Mouse (Mus musculus) lung, postnatal 0 days (tissue): ENCODE measurements at regions not wholly inside any gene's neighbourhood (a gene's known extent, or its start where the extent isn't known, plus 50 kb on each side); places are given as distances from the start of the nearest gene placed in this dataset.
A peak's percentile ranks its signal among the peaks of the same experiment; 100 is the strongest.

ENCODE experiments used
- ATAC-seq: fragments of 200-750 bp; cut with Nextera tagmentation; 2 replicates; pipeline ENCODE4 v1.8.0; 2017; ENCODE audit warnings: moderate library complexity
- DNase-seq: peaks from one replicate; pipeline ENCODE4 v3.0.0-alpha.2; 2016; ENCODE audit warnings: low spot score
- H3K27ac ChIP-seq: fragments of 300-500 bp; sonication (generic); 2 replicates; pipeline ENCODE4 v1.5.1; 2014; ENCODE audit warnings: antibody characterized with exemption, mild to moderate bottlenecking, low read length, mixed read lengths
- H3K27me3 ChIP-seq: fragments of 300-500 bp; sonication (generic); replicated peaks from 2 replicates; pipeline ENCODE4 v1.6.1; 2014; ENCODE audit warnings: low read length, mixed read lengths; ENCODE audit not compliant: insufficient read depth
- H3K36me3 ChIP-seq: fragments of 300-500 bp; sonication (generic); 2 replicates; pipeline ENCODE4 v1.6.1; 2014; ENCODE audit warnings: low read length, mixed read lengths; ENCODE audit not compliant: insufficient read depth
- H3K4me1 ChIP-seq: fragments of 300-500 bp; sonication (generic); 2 replicates; pipeline ENCODE4 v1.6.1; 2014; ENCODE audit warnings: antibody characterized with exemption, low read depth, low read length, mixed read lengths; ENCODE audit not compliant: insufficient read depth
- H3K4me2 ChIP-seq: fragments of 300-500 bp; sonication (generic); replicated peaks from 2 replicates; pipeline ENCODE4 v1.6.1; 2014; ENCODE audit warnings: low read depth, mild to moderate bottlenecking, low read length, moderate library complexity, mixed read lengths
- H3K4me3 ChIP-seq: fragments of 300-500 bp; sonication (generic); 2 replicates; pipeline ENCODE4 v1.5.1; 2014; ENCODE audit warnings: low read depth, low read length
- H3K9ac ChIP-seq: fragments of 300-500 bp; sonication (generic); replicated peaks from 2 replicates; pipeline ENCODE4 v1.6.1; 2014; ENCODE audit warnings: low read depth, mild to moderate bottlenecking
- H3K9me3 ChIP-seq: fragments of 300-500 bp; sonication (generic); 2 replicates; pipeline ENCODE4 v1.6.1; 2016; ENCODE audit warnings: low read length, mixed read lengths
- CTCF ChIP-seq: IDR thresholded peaks from 2 replicates; pipeline ENCODE4 v1.5.1; 2016; ENCODE audit warnings: antibody characterized with exemption, mild to moderate bottlenecking
- EP300 ChIP-seq: IDR thresholded peaks from 2 replicates; pipeline ENCODE4 v1.6.1; 2016; ENCODE audit warnings: antibody characterized with exemption, mild to moderate bottlenecking, control low read depth
- WGBS: fragments of 180-500 bp; shearing (Covaris S2); extraction: QIAGEN DNeasy Blood & Tissue Kit; methylation state at CpG from one replicate; pipeline ENCODE4 v1.1.7; 2014; 5-methylcytosine and 5-hydroxymethylcytosine counted together

GRCm38 (mm10) chr5:103374162-103374561 is 50.8 kb upstream of the Ptpn13 start:
- H3K27me3 ChIP-seq, result no peaks in the 10 kb centered on the region
- no peaks in the 10 kb centered on the region for H3K36me3 ChIP-seq
- no peaks in the 10 kb centered on the region for H3K9me3 ChIP-seq
- DNase-seq (no peak), ATAC-seq (no peak)
- TF ChIP-seq CTCF (no peak), EP300 (no peak)
- 84% methylated on average over 6 of the region's 6 CpGs for WGBS
- H3K4me1 ChIP-seq, result peaks cover 7% of the 10 kb centered on the region; the same call in 1 of the 2 replicates
- H3K4me3 ChIP-seq, result no peak overlapping the region
- no peak overlapping the region for H3K9ac ChIP-seq
- no peak overlapping the region for H3K27ac ChIP-seq
- H3K4me2 ChIP-seq, result no peak overlapping the region

DNA sequence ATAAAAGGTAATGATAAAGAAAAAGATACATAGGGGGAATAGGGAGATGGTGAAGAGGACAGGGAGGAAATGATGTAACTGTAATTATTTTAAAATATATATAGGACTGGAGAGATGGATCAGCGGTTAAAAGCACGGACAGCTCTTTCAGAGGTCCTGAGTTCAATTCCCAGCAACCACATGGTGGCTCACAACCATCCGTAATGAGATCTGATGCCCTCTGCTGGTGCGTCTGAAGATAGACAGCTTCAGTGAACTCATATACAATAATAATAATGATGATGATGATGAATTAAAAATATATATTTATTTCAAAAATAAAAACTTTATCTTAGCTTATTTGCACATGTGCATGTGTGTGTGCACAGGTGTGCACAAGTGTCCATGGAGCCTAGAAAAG is 51.9 kb upstream of the Ptpn13 start:
- peak; percentile 18; the same call in 1 of the 2 replicates for TF ChIP-seq CTCF
- TF ChIP-seq EP300, result no peak
- no peak for ATAC-seq
- H3K36me3 ChIP-seq, result no peaks in the 10 kb centered on the region
- no peak overlapping the region for H3K27ac ChIP-seq
- H3K4me1 ChIP-seq, result peaks cover 7% of the 10 kb centered on the region; the same call in 1 of the 2 replicates
- no peak for DNase-seq
- 83% methylated on average over 4 of the region's 4 CpGs for WGBS
- no peak overlapping the region for H3K9ac ChIP-seq
- H3K9me3 ChIP-seq, result no peaks in the 10 kb centered on the region
- no peak overlapping the region for H3K4me2 ChIP-seq
- H3K4me3 ChIP-seq, result no peak overlapping the region
- no peaks in the 10 kb centered on the region for H3K27me3 ChIP-seq

- Histone ChIP-seq H3K4me2 (no peak overlapping the region), H3K27ac (no peak overlapping the region), H3K9me3 (no peaks in the 10 kb centered on the region), H3K27me3 (no peaks in the 10 kb centered on the region), H3K4me1 (no peaks in the 10 kb centered on the region), H3K9ac (no peak overlapping the region), H3K4me3 (no peak overlapping the region), H3K36me3 (no peaks in the 10 kb centered on the region)
- 40% methylated on average over 4 of the region's 4 CpGs for WGBS
- no peak for ATAC-seq
- no peak for TF ChIP-seq EP300
- no peak for TF ChIP-seq CTCF
- peak; percentile 67 for DNase-seq
These were observed 54.5 kb upstream of the Ptpn13 start for GRCm38 (mm10) chr5:103370456-103370855.

DNA sequence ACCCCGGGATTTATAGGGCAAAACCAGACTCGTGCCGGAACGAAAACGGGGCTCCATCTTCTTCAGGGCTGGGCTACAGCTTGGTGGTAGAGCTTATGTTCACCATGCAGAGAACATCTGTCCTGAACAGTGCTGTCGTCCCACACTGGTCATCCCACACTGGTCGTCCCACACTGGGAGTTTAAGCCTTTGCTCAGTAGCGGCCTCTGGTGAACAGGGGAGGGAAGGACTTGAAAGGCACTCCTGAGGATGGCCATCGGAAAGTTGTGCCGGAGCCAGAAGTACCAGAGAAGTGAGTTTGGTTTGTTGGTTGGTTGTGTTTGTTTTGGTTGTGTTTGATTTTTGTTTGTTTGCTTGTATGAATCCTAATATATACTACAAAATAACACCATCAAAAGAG is 56.0 kb upstream of the Ptpn13 start:
- Histone ChIP-seq H3K4me2 (no peak overlapping the region), H3K9me3 (no peaks in the 10 kb centered on the region), H3K4me1 (no peaks in the 10 kb centered on the region; the same call in 1 of the 2 replicates), H3K27ac (no peak overlapping the region), H3K9ac (no peak overlapping the region), H3K27me3 (no peaks in the 10 kb centered on the region), H3K36me3 (no peaks in the 10 kb centered on the region), H3K4me3 (no peak overlapping the region)
- 72% methylated on average over 10 of the region's 10 CpGs for WGBS
- DNase-seq (no peak), ATAC-seq (no peak)
- TF ChIP-seq EP300 (no peak), CTCF (peak; percentile 53)

DNA sequence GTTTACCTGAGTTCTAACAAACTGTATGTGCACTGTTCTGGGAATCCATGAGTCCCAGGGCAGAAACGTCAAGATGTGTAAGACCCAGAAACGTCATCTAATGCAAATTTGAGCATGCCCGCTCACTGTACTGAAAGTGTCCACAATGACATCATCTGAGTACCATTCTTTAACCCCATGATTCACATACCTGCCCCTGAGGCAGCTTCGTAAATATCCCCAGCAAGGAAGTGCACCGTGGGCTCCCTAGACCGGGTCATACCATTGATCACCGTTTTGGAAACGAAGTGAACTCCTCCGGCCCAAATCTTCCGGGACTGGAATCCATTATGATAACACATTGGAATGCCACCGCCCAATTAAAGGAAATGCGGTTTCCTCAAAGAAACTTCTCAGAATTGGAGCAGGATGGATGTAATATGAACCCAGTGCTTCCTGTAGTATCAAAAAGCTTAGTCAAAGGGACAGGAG is 57.8 kb upstream of the Ptpn13 start:
- WGBS, result 35% methylated on average over 12 of the region's 12 CpGs
- no peak overlapping the region for H3K9ac ChIP-seq
- no peak overlapping the region for H3K4me3 ChIP-seq
- H3K4me2 ChIP-seq, result no peak overlapping the region
- H3K9me3 ChIP-seq, result no peaks in the 10 kb centered on the region
- no peak overlapping the region for H3K27ac ChIP-seq
- DNase-seq, result peak; percentile 61
- no peak for TF ChIP-seq EP300
- TF ChIP-seq CTCF, result no peak
- no peaks in the 10 kb centered on the region for H3K36me3 ChIP-seq
- H3K27me3 ChIP-seq, result no peaks in the 10 kb centered on the region
- no peaks in the 10 kb centered on the region; the same call in 1 of the 2 replicates for H3K4me1 ChIP-seq
- peak; percentile 47 for ATAC-seq

DNA sequence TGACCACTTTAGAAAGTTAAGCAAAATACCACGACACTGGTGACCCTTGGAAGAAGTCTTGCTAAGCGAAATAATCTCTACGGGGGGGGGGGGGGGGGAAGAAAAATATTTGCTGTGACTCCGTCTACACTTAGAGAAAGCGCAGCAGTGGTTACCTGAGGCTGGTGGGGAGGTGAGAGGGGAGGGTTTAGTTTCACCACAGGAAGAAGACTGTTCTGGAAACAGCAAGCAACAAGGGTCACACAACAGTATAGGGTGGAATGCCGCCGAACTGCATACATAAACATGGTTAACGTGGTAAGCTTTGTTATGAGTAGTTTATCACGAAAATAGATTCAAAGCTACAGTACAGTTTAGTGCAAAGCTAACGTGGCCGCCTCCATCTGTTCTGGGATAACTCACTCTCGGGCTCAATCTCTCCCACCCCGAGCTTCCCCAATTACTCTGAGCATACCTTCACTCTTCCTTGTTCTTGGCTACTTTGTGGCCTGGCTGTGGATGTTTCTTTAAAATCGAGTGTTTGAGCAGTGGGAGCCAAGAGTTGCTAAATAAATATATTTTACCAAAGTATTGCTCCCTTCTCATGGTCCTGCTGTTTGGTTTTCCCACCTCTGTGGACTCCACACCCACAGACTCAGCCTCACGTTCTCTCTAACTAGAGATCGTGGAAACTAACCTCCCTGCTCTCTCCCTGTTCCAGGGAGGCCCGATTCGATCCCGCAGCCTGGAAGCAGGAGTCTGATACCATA is 59.1 kb upstream of the Ptpn13 start:
- peak overlapping the region; percentile 68 for H3K27ac ChIP-seq
- no peaks in the 10 kb centered on the region for H3K36me3 ChIP-seq
- H3K4me1 ChIP-seq, result no peaks in the 10 kb centered on the region; the same call in 1 of the 2 replicates
- no peaks in the 10 kb centered on the region for H3K27me3 ChIP-seq
- H3K4me3 ChIP-seq, result no peak overlapping the region
- ATAC-seq, result peak; percentile 43
- 60% methylated on average over 19 of the region's 19 CpGs for WGBS
- peak; percentile 68 for DNase-seq
- peak; percentile 53; the same call in 1 of the 2 replicates for TF ChIP-seq EP300
- no peak for TF ChIP-seq CTCF
- no peak overlapping the region for H3K9ac ChIP-seq
- no peaks in the 10 kb centered on the region for H3K9me3 ChIP-seq
- peak overlapping the region; percentile 9 for H3K4me2 ChIP-seq
